Mouse (Mus musculus): ENCODE measurements at regions not wholly inside any gene's neighbourhood (a gene's known extent, or its start where the extent isn't known, plus 50 kb on each side); places are given as distances from the start of the nearest gene placed in this dataset.

- Histone ChIP-seq H3K27ac (ENCODE audit: insufficient read depth, low read depth, low read length, poor library complexity, severe bottlenecking) (no peak overlapping the region), H3K9me3 (ENCODE audit: control insufficient read depth, insufficient read depth, low read depth, low read length) (no peaks in the 10 kb centered on the region), H3K9ac (ENCODE audit: insufficient read depth, low read depth, low read length, poor library complexity, severe bottlenecking) (no peak overlapping the region), H3K36me3 (ENCODE audit: control insufficient read depth, insufficient read depth, low read length, poor library complexity, severe bottlenecking) (no peaks in the 10 kb centered on the region), H3K4me3 (ENCODE audit: insufficient read depth in 1 of 2, low read depth in 1 of 2, low read length in 2 of 2, poor library complexity in 1 of 2, severe bottlenecking in 1 of 2) (peak overlapping the region; percentile 27 to 39; a peak in 3 of 4 replicates), H3K4me1 (ENCODE audit: control insufficient read depth in 2 of 2, insufficient read depth in 2 of 2, low read length in 2 of 2, poor library complexity in 1 of 2) (peaks cover 0 to 2% of the 10 kb centered on the region in 2 experiments; a peak in 1 of 4 replicates)
- in situ Hi-C loops (cut with MboI; ENCODE audit: low sequenced_read_pairs in 2 of 2, unreplicated experiment in 2 of 2): no loop called here
- TF ChIP-seq HCFC1 (IDR thresholded peaks at IDR 0.05; ENCODE audit: borderline replicate concordance, insufficient read depth, low read length) (no peak), MAFK (IDR thresholded peaks at IDR 0.05; ENCODE audit: insufficient read depth, low read depth, low read length) (no peak), ZC3H11A (IDR thresholded peaks at IDR 0.05; ENCODE audit: borderline replicate concordance, low read depth, low read length) (no peak), ZNF384 (IDR thresholded peaks at IDR 0.05; ENCODE audit: low read depth, low read length) (peak; percentile 92)
- DNase-seq (ENCODE audit: low read depth, low spot score): no peak
Measured at GRCm38 (mm10) chr8:34546815-34547214, 435.3 kb upstream of the Gm10131 start.

- Histone ChIP-seq H3K9me3 (ENCODE audit: control insufficient read depth, insufficient read depth, low read depth, low read length) (no peaks in the 10 kb centered on the region), H3K9ac (ENCODE audit: insufficient read depth, low read depth, low read length, poor library complexity, severe bottlenecking) (no peak overlapping the region), H3K27ac (ENCODE audit: insufficient read depth, low read depth, low read length, poor library complexity, severe bottlenecking) (no peak overlapping the region), H3K36me3 (ENCODE audit: control insufficient read depth, insufficient read depth, low read length, poor library complexity, severe bottlenecking) (no peaks in the 10 kb centered on the region), H3K4me3 (ENCODE audit: insufficient read depth in 1 of 2, low read depth in 1 of 2, low read length in 2 of 2, poor library complexity in 1 of 2, severe bottlenecking in 1 of 2) (no peak overlapping the region), H3K4me1 (ENCODE audit: control insufficient read depth in 2 of 2, insufficient read depth in 2 of 2, low read length in 2 of 2, poor library complexity in 1 of 2) (peaks cover 0 to 2% of the 10 kb centered on the region in 2 experiments; a peak in 1 of 4 replicates)
- no peak for DNase-seq (ENCODE audit: low read depth, low spot score)
- TF ChIP-seq ZC3H11A (IDR thresholded peaks at IDR 0.05; ENCODE audit: borderline replicate concordance, low read depth, low read length): no peak
- TF ChIP-seq ZNF384 (IDR thresholded peaks at IDR 0.05; ENCODE audit: low read depth, low read length): no peak
- no peak for TF ChIP-seq CHD2 (IDR thresholded peaks at IDR 0.05; ENCODE audit: low read depth, low read length)
- TF ChIP-seq MAFK (IDR thresholded peaks at IDR 0.05; ENCODE audit: insufficient read depth, low read depth, low read length): no peak
- in situ Hi-C loops (cut with MboI; ENCODE audit: low sequenced_read_pairs in 2 of 2, unreplicated experiment in 2 of 2): no loop called here
Measured at GRCm38 (mm10) chr8:34542361-34543038, 431.0 kb upstream of the Gm10131 start.

- in situ Hi-C loops (cut with MboI; ENCODE audit: low sequenced_read_pairs in 2 of 2, unreplicated experiment in 2 of 2): no loop called here
- Histone ChIP-seq H3K27ac (ENCODE audit: insufficient read depth, low read depth, low read length, poor library complexity, severe bottlenecking) (no peak overlapping the region), H3K4me3 (ENCODE audit: insufficient read depth in 1 of 2, low read depth in 1 of 2, low read length in 2 of 2, poor library complexity in 1 of 2, severe bottlenecking in 1 of 2) (no peak overlapping the region), H3K9me3 (ENCODE audit: control insufficient read depth, insufficient read depth, low read depth, low read length) (no peaks in the 10 kb centered on the region), H3K9ac (ENCODE audit: insufficient read depth, low read depth, low read length, poor library complexity, severe bottlenecking) (no peak overlapping the region), H3K36me3 (ENCODE audit: control insufficient read depth, insufficient read depth, low read length, poor library complexity, severe bottlenecking) (no peaks in the 10 kb centered on the region), H3K4me1 (ENCODE audit: control insufficient read depth in 2 of 2, insufficient read depth in 2 of 2, low read length in 2 of 2, poor library complexity in 1 of 2) (no peaks in the 10 kb centered on the region)
- DNase-seq (ENCODE audit: low read depth, low spot score): no peak
- TF ChIP-seq ZNF384 (IDR thresholded peaks at IDR 0.05; ENCODE audit: low read depth, low read length): no peak
- TF ChIP-seq HCFC1 (IDR thresholded peaks at IDR 0.05; ENCODE audit: borderline replicate concordance, insufficient read depth, low read length): no peak
- TF ChIP-seq ZC3H11A (IDR thresholded peaks at IDR 0.05; ENCODE audit: borderline replicate concordance, low read depth, low read length): no peak
- no peak for TF ChIP-seq CHD2 (IDR thresholded peaks at IDR 0.05; ENCODE audit: low read depth, low read length)
- TF ChIP-seq MAFK (IDR thresholded peaks at IDR 0.05; ENCODE audit: insufficient read depth, low read depth, low read length): no peak
Measured at GRCm38 (mm10) chr8:34539232-34539631, 427.7 kb upstream of the Gm10131 start.

GRCm38 (mm10) chr8:34535434-34535833 is 423.9 kb upstream of the Gm10131 start:
- H3K4me1 ChIP-seq (ENCODE audit: control insufficient read depth in 2 of 2, insufficient read depth in 2 of 2, low read length in 2 of 2, poor library complexity in 1 of 2): no peaks in the 10 kb centered on the region
- DNase-seq (ENCODE audit: low read depth, low spot score): no peak
- no peaks in the 10 kb centered on the region for H3K9me3 ChIP-seq (ENCODE audit: control insufficient read depth, insufficient read depth, low read depth, low read length)
- TF ChIP-seq ZNF384 (IDR thresholded peaks at IDR 0.05; ENCODE audit: low read depth, low read length) (no peak), CHD2 (IDR thresholded peaks at IDR 0.05; ENCODE audit: low read depth, low read length) (no peak), MAFK (IDR thresholded peaks at IDR 0.05; ENCODE audit: insufficient read depth, low read depth, low read length) (no peak), HCFC1 (IDR thresholded peaks at IDR 0.05; ENCODE audit: borderline replicate concordance, insufficient read depth, low read length) (no peak), ZC3H11A (IDR thresholded peaks at IDR 0.05; ENCODE audit: borderline replicate concordance, low read depth, low read length) (no peak)
- H3K27ac ChIP-seq (ENCODE audit: insufficient read depth, low read depth, low read length, poor library complexity, severe bottlenecking): no peak overlapping the region
- H3K4me3 ChIP-seq (ENCODE audit: insufficient read depth in 1 of 2, low read depth in 1 of 2, low read length in 2 of 2, poor library complexity in 1 of 2, severe bottlenecking in 1 of 2): no peak overlapping the region
- no peaks in the 10 kb centered on the region for H3K36me3 ChIP-seq (ENCODE audit: control insufficient read depth, insufficient read depth, low read length, poor library complexity, severe bottlenecking)
- in situ Hi-C loops (cut with MboI; ENCODE audit: low sequenced_read_pairs in 2 of 2, unreplicated experiment in 2 of 2): no loop called here
- H3K9ac ChIP-seq (ENCODE audit: insufficient read depth, low read depth, low read length, poor library complexity, severe bottlenecking): no peak overlapping the region

Measured in ES-E14 (cell line).